Mouse (Mus musculus) monocyte, adult 5-6 weeks (primary cell): ENCODE data around the gene Map3k14. TPM values are rescaled to one million over a fixed set of nuclear protein-coding genes. Genes with fewer than 3 reads are reported as not detected.

Experiments used
- ATAC-seq: fragments of 153-309, 156-312 bp; replicated peaks from 2 replicates; pipeline ENCODE4 v1.8.0; 2017; ENCODE audit warnings: mild to moderate bottlenecking; ENCODE audit not compliant: low TSS enrichment, insufficient number of reproducible peaks, severe bottlenecking, poor library complexity, low FRiP score
- total RNA-seq: library from RNA; stranded (forward); fragments of 200-1000, 200-491, 200-594 nt; gene quantifications from 3 replicates; pipeline ENCODE4 v1.2.3, GENCODE M21; 2017

Map3k14 gene
- total RNA-seq, 1 experiment from 2014 or later: 72.0 TPM

GRCm38 (mm10) chr11:103192956-103193824 lies 74.1 kb downstream of the Map3k14 start:
- no peak for ATAC-seq

DNA sequence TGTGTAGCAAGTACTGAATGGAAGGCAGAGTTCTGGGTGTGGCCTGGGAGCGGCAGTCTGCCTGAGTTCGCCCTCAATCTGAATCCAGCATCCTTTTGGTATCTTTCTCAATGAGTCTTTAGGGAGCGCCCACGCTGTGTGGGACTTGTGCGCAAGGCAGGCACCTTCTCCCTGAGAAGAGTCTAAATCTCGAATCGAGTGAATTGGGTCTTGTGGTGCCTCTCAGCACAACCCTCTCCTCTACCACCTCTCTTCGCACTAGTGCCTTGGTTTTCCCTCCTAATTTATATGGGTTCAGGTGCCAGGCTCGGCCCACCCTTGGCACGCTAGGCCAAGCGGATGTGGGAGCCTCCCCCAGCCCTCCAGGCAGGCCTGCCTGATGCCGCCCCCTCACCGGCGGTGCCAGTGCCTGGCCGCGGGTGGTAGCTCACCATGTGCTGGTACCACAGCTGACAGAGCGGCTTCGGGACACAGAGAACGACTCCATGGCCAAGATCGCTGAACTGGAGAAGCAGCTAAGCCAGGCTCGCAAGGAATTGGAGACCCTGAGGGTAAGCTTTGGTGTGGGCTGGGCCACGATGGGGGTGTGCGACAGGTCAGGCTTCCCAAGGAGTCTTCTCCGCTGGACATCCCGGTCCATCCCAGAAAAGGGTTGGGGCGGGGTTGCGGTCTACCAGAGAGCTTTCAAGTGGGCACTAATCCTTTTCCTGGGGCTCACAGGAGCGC lies 74.9 kb downstream of the Map3k14 start:
- no peak for ATAC-seq

GRCm38 (mm10) chr11:103184891-103185290 lies 82.4 kb downstream of the Map3k14 start:
- 0 out of 2 replicates have a peak, but pooled peaks have one; percentile 21 for ATAC-seq

- no peak for ATAC-seq
Observed at GRCm38 (mm10) chr11:103181911-103182310, 85.4 kb downstream of the Map3k14 start.

DNA sequence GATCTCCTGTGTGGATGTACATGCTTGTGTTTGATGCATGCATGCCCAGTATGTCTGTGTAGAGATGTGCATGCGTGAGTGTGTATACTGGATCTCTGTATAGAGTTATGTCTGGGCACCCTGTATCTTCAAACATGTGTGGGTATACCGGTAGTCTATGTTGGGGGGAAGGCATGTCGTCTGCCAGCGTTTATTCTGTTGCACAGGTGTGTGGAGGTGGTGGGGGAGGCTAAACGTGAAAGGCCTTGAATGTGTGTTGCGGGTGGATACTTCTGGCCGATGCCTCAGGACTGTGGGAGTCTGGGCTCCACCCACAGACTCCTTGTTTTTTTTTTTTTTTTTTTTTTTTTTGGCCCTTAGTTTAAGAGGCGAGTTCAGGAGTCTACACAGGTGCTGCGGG lies 85.9 kb downstream of the Map3k14 start:
- no peak for ATAC-seq

DNA sequence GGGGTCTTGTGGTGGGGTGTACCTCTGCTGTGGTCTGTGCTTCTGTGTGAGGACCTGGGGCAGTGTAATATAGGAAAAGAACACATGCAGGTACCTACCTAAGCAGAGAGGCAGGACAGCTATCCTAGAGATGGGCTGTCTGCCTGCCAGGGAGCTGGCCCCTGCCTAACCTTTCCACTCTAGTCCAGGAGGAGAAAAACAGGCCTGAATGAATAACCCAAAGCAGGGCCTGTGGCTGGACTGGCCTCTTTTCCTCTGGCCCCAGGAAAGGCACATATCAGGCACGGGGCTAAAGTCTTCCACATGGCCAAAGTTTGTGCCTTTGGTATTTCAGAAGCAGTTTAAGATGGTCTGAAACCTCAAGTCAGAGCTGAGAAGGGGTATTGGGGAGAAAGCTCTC lies 86.8 kb downstream of the Map3k14 start:
- ATAC-seq: no peak

- no peak for ATAC-seq
Observed at GRCm38 (mm10) chr11:103178748-103179147, 88.5 kb downstream of the Map3k14 start.

GRCm38 (mm10) chr11:103177815-103178485 lies 89.3 kb downstream of the Map3k14 start:
- ATAC-seq: peak; percentile 62

DNA sequence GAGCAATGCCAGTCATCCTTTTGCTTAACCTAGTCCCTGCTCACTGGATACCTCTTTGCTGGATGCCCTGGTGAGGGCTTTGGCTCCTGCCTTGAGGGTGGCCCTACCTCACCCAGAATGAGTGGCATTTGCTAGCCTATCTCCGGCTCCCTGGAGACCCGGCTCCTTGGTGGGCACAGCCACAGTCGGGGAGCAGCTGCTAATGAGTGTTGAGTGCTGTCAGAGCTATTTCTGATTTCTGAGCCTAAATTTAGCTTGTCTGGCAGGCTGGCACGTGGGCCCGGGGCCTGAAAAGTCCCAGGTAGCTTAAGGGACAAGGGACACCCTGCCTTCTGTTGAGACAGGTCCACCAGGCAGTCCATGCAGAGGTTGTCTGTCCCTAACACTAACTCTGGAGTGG lies 90.1 kb downstream of the Map3k14 start:
- ATAC-seq: no peak

DNA sequence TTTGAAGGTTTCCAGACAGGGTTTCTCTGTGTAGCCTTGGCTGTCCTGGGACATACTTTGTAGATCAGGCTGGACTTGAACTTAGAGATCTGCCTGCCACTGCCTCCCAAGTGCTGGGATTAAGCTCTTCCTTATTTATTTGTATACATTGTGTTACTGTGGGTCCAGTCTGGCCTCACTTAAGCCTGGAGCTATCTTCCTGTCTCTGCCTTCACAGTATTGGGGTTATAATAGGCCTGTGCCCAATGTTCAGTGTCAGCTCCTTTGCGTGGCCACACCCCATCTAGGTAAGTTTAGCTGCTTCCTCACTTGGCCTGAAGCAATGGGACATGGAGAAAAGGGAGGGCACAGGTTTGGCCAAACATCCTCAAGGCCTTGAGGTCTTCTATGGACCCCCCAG lies 90.8 kb downstream of the Map3k14 start:
- ATAC-seq: no peak

- ATAC-seq: no peak
Observed at GRCm38 (mm10) chr11:103175688-103176442, 91.4 kb downstream of the Map3k14 start.

DNA sequence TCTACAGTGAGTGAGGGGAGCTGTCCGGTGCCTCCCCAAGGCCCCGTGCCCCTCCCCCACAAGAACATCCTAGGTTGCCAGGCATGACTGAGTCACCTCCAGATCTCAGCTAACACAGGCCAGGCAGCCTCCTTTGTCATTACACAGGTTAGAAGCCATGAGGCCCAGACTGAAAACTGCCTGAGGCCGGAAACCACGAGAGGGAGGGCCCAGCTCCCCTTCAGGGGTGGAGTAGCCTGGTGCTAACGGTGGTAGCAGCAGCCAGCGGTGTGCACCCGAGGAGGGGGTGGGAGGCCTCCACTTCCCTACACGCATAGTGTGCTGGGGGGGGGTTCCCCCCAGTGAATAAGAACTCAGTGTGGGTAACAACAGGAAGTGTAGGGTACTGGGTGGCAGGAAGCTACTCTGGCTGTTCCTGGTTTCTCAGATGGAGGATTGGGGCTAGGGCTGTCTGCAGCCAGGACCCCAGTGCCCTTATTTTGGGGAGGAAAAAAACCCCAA lies 92.3 kb downstream of the Map3k14 start:
- ATAC-seq: peak; percentile 48

DNA sequence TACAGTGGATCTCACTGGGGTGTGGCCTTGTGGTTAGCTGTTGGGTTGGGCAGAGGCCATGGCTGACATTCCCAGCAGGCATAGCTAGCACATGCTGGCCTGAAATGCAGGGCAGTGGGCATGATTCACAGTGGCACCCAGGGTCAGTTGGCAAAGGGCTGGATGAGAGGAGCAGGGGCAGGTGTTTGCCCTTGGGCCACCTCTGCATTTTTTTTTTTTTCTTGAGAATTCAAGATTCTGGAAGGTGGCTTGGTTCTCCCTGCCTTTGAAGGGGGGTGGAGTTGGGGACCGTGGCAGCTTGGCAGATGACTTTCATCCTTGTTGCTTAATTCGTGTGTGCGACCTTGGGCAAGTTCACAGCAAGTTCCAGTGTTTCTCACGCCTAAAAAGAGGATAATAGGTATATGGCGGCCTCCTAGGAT lies 92.8 kb downstream of the Map3k14 start:
- ATAC-seq: no peak

GRCm38 (mm10) chr11:103173771-103174344 lies 93.4 kb downstream of the Map3k14 start:
- ATAC-seq: no peak

DNA sequence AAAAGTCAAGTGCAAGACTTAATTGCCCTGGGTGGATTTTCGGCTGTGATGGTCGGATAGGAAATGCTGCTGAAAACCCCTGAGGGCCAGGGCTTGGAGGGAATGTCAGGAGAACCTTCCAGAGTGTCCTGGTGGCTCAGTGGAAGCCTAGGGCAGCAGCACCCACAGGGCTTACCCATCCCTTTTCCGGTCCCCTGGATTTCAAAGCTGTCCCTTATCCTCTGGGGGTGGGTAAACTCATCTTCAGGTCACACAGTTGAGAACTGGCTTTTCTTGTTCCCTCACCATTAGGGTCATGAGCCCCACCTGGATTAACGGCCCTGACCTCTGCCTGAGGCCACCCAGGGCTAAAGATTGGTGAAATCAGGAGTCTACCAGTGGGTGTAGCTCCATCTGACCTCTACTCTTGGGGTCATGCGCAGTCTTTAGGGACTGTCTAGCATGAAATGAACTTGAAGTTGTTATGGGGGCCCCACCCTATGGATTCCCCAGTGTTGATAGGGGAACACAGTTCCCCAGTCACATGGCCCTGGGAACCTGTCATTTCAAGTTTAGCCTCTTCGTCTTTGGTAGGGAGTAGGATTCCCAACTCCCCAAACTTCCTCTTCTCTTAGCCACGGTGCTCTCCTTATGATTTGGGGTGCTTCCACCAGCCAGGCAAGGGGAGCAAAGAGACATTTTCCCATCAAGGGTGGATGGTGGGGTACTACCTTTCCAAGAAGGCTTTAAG lies 94.1 kb downstream of the Map3k14 start:
- peak; percentile 2 for ATAC-seq

GRCm38 (mm10) chr11:103172392-103173040 lies 94.8 kb downstream of the Map3k14 start:
- no peak for ATAC-seq

- ATAC-seq: peak; percentile 9
Observed at GRCm38 (mm10) chr11:103171703-103172391, 95.4 kb downstream of the Map3k14 start.
